Mouse (Mus musculus) ovary, postnatal 14 days (tissue): ENCODE results near the gene Tmem82.

ENCODE experiments used
- DNase-seq: peaks from one replicate; pipeline ENCODE4 v3.0.0; 2022; ENCODE audit warnings: low spot score

Tmem82 gene

DNA sequence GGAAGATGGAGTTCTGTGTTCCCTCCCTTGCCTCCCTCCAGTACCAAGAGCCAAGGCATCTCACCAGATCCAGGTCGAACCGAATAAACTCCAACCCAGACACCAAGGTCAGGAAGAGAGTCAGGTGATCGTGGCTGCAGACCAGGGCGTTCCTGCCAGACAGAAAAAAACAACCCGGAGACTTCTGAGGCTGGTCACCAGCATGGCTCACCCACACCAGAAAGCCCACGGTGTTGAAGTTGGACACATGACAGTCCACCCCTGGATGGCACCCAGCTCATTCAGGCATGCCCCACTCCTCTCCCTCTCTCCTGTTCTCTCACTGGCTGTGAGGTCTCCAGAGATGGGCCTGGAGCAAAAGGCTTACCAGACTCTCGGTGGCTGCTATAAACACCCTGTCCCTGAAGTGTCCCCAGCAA lies 22.9 kb upstream of the Tmem82 start:
- no peak for DNase-seq

DNA sequence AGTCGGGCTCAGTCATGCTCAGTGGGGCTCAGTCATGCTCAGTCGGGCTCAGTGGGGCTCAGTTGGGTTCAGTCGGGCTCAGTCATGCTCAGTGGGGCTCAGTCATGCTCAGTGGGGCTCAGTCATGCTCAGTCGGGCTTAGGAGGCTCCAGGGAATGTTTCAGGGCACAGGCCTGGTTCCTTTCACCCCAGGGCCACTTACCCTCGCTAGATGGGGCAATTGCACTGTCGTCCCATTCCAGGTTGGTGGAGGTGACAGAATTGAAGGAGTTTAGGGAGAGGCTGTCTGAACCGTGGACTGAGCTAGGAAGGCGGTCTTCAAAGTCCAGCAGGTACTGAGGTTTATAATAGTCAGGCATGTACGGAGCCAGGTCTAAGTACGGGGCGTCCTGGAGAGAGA lies 21.0 kb upstream of the Tmem82 start:
- no peak for DNase-seq

- DNase-seq: no peak
These were observed 18.3 kb upstream of the Tmem82 start for GRCm38 (mm10) chr4:141636693-141637092.

DNA sequence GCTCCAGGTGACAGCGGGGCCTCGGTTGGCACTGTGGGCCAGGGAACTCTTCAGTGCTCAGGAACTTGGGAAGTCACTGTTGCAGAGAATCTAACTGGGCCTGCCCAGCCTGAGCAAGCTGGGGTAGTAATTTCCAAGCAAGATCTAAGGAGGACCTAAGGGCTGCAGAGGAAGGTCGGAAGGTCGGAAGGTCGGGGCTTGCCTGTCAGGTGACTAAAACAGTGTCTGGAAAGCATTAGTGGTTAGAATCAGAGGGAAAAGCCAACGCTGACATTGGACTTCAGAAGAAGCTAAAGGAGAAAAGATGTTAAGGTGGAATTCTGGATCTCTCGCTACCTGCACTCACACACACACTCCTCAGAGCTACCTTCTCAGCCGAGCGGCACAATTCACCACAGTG lies 17.6 kb upstream of the Tmem82 start:
- DNase-seq: no peak

DNA sequence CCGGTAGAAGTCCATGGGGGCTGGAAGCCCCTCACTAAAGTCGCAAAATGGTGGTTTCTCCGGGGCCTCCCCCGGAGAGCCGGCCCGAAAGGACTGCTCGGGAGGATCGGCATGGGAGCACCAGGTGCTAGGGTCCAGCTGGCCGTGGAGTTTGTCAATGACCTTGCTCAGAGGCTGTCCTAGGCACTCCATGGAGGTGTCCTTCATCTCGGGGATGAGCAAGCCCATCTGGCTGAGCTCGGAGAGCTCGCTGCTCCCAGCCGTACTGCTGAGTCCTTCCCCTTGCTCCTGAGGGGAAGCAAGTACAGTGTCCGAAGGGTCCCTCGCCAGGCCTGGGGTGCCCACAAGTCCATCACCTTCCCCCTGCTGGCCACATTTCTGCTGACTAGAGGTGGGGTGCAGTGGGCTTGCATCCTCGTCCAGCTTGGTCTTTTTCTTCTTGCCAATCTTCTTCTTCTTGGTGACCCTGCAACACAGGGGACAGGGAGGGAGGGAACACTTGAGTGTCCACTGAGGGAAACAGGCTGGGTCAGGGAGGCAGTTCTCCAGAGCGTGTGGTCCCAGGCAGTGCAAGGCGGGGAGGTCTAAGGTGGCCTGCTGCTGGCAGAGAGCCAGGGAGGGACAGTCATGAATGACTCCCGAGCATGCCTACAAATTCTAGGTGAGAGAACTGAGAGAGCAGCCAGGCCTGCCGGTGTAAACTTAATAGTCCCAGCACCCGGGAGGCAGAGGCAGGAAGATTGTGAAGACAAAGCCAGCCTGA lies 13.9 kb upstream of the Tmem82 start:
- DNase-seq: no peak

DNA sequence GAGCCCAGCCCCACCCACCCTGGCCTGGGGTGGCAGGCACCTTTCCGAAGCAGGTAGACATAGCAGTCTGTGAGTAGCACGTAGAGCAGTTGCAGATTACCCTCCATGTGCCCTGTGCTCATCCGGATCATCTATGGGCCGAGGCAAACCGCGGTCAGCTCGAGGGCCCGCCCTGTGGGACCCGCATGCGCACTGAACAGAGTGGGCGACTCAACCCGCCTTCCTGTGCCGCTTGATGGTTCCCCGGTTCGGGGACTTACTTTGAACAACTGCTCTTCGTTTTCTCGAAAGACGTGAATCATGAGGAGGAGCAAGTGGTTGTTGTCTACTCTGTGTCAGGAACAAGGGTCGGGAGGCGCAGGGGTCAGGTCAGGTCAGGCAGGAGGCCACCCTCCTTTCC lies 12.8 kb upstream of the Tmem82 start:
- DNase-seq: no peak

GRCm38 (mm10) chr4:141630021-141630420 lies 11.6 kb upstream of the Tmem82 start:
- no peak for DNase-seq

GRCm38 (mm10) chr4:141628661-141629060 lies 10.2 kb upstream of the Tmem82 start:
- DNase-seq: no peak

DNA sequence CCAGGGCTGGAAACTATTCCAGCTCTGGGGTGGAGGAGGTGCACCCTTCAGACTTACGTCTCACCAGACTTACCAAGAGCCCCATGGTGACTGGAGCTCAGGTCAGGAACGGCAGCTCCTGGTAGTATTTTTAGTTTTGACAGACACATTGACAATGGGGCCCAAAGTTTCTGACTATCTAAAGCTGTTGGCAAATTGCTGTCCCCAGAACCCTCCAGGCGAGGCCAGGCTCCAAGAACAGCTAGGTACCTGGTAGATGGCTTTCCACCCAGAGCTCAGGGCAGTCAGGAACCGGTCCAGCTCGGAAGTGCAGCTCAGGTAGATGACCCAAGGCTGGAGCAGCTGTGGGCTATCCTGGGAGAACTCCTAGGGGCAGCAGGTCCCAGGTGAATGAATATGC lies 9.1 kb upstream of the Tmem82 start:
- no peak for DNase-seq

- DNase-seq: no peak
These were observed 7.5 kb upstream of the Tmem82 start for GRCm38 (mm10) chr4:141625774-141626550.

GRCm38 (mm10) chr4:141624983-141625773 lies 6.7 kb upstream of the Tmem82 start:
- DNase-seq: no peak

- no peak for DNase-seq
These were observed 5.7 kb upstream of the Tmem82 start for GRCm38 (mm10) chr4:141624134-141624533.

GRCm38 (mm10) chr4:141623666-141624065 lies 5.2 kb upstream of the Tmem82 start, which contains the start of gene Slc25a34:
Gene Slc25a34 (minus strand): TSS chr4:141623821.
- DNase-seq: no peak

DNA sequence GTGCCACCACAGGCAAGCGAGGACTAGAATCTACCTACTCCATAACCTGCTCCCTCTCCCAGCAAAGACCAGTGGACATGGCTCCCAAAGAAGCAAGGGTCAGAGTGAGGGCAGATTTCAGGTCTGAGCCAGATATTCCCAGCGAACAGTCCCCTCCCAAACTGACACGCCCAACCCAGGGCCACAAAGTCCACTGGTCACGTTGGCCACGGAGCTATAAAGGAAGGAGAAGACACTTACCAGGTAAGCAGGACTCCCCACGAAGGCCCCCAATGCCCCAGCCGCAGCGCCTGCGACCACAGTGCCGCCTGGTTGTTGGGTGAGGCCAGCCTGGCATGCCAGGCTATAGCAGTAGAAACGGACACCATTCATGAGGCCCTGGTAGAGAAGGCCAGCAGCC lies 4.6 kb upstream of the Tmem82 start:
- DNase-seq: no peak

- no peak for DNase-seq
These were observed 4.1 kb upstream of the Tmem82 start for GRCm38 (mm10) chr4:141622580-141622979.

DNA sequence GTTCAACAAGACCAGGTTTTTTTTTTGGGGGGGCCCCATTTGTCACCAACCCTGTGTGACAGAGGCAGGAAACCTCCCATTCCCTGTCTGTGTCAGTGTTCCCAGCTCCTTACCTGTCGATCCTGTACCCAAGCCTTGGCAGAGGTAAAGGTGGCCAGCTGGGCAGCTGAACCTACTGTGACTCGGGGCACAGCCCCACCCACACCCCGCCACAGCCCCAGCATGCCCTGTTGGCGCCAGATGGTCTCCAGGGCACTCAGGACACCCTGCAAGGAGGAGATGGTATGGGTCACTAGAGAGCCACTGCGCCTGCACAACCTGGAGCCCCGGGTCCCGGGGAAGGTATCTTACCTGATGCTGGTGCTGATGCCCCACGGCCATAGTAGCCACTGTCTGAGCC lies 3.7 kb upstream of the Tmem82 start:
- no peak for DNase-seq

DNA sequence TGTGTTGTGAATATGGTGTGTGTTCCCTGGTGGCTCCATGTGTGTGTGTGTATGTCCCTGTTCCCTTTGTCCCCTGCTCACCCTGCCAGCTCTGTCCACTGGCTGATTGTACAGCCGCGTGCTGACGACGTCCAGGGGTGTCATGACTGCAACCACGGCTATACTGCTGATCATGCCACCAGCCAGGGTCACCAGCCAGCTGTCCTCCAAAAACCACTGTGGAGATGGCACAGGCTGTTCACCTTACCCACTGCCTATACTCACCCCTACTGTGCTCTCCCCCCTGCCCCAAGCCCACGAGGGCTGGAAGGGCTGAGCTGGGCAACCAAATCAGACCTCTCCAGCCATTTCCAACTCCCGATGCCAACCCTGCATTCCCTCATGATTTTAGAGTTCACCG lies 2.9 kb upstream of the Tmem82 start:
- DNase-seq: no peak

- no peak for DNase-seq
These were observed 958 bp upstream of the Tmem82 start for GRCm38 (mm10) chr4:141619299-141619883.

- DNase-seq: no peak
These were observed 419 bp downstream of the Tmem82 start for GRCm38 (mm10) chr4:141617863-141618564.

GRCm38 (mm10) chr4:141617299-141617698 lies 1.1 kb downstream of the Tmem82 start:
- peak; percentile 59 for DNase-seq

DNA sequence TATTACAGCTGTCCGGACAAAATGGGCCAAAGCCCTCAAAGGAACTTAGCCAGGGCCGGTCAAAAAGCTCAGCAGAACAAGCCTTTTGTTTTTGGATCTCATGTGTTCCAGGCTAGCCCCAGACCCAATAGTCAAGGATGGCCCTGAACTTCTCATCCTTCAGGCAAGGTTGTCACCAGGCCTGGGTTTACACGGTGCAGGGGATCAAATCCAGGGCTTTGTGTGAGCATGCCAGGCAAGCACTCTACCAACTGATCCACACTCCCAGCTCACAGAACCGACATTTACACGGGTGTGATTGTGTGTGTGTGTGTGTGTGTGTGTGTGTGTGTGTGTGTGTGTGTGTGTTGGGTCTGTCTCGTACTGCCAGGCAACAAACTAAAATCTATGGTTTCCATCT lies 1.6 kb downstream of the Tmem82 start:
- DNase-seq: no peak

DNA sequence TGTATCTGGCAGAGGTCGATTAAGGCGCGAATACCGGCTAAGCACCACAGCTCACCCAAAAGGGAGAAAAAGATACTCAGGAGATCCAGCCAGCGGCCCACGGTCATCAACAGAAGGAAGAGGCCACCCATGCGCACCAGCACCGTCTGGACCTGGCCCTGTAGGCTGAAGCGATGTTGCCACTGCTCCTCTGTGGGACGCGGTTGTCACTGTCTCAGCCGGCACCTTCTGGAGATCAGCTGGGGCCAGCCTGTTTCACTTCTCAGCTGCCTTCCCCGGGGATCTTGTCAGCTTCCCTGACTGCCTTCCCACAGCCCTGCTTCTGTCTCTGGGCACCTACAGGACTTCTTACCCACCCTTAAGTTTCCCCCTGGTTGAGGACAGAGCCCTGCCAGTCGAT lies 3.5 kb downstream of the Tmem82 start:
- DNase-seq: no peak
